Mouse (Mus musculus) MEL-GATA-1-ER (cell line): ENCODE measurements around the gene Mesp2.

Experiments
- DNase-seq: peaks from one replicate; pipeline ENCODE4 v3.0.0-alpha.2; 2012; ENCODE audit warnings: low read depth; ENCODE audit errors: extremely low read depth

The Mesp2 gene

DNA sequence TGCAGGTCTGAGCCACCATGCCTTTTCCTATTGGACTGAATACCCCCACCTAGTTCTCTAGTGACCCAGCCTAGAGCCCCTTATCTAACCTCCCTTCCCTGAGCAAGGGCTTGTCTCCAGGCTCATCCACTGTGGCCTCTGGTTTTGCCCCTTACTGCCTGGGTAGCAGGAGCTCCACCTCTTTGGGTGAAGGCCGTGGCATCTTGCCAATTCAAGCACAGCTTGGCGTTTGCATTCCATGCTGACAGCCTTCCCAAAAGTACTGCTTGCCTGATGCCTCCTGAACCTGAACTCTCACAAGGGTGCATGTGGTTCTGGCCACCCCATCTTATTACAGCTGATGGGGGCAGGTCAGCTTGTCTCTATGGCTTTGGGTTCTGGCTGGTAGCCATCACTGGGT is 6.6 kb upstream of the Mesp2 start:
- no peak for DNase-seq

DNA sequence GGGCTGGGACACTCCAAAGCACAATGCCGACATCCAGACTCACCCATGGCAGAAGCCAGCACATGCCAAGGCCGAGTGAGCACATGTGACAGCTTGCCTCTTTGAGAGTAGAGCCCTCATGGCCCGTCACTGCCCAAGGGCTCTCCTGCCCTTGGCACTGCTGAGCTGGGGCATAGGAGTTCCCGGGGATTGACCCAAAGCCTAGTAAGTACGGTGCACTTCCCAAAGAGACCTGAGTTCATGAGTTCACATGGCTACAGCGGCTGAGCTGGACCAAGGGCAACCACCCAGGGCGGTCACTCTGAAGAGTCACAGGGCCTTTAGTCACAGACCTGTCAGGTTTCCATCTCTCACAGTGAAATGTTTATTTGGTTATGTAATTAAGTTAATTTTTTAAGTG is 2.0 kb upstream of the Mesp2 start:
- no peak for DNase-seq

DNA sequence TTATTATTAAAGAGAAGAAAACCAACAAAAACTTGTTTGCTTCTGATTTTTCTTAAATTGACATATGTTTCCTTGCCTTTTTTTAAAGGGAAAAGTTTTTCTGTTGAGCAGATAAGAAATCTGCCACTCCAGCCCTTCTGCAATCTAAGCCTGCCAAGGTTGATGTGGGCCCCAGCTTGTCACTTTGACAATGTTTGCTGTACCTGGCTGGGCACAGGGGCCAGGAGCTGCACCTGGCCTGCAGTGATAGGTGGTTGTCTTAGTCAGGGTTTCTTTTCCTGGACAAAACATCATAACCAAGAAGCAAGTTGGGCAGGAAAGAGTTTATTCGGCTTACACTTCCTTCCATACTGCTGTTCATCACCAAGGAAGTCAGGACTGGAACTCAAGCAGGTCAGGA is 2.9 kb downstream of the Mesp2 start:
- no peak for DNase-seq

DNA sequence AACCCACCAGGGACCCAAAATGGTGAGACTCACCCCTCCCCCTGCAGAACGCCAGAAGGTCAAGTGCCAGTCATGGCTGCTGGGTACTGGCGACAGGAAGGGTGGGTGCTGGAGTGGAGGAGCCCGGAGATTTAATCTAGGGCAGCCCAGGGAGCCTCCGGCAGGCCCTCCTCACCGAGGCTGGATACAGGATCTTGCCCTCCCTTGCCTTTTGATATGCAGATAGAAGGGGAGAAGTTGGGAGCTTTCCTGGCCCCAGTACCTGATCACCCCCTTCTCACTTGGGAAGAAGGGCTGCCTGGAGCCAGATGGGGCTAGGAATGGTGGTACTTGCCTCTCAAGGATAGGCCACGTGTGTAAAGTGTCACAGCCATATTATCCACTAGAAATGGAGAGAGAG is 7.8 kb downstream of the Mesp2 start:
- no peak for DNase-seq

DNA sequence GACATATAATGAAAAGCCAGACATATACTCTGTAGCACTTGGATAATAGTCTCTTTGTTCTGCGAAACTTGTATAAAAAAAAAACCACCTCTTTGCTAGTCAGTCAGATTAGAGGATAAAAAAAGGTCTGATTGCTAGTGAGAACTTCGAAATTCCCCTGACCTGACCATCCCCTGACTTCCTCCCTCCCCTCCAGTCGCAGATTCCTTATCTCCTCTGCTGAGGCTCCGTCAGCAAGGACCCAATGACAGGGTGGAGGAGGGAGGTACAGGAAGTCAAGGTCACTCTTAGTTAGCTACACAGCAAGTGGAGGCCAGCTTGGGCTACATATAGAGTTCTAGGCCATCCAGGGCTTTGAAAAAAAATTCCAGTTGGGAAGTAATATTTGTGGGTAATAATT is 9.0 kb downstream of the Mesp2 start:
- DNase-seq, result peak; percentile 26

DNA sequence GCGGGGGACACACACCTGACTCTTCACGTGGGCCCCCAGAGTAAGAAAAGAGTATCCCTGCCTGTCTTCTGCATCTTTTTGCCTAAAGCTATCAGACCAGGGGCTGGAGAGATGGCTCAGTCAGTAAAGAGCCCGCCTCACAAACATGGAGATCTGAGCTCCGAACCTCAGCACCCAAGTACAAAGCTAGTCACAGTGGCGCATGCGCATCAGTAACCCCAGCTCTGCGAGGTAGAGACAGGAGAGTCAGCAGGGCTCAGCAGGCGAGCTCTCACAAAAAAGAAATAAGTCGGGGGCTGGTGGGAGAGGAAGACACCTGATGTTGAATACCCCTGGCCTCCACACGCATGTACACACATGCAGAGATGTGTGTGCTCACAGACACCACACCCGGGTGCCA is 9.5 kb downstream of the Mesp2 start:
- DNase-seq, result no peak

DNA sequence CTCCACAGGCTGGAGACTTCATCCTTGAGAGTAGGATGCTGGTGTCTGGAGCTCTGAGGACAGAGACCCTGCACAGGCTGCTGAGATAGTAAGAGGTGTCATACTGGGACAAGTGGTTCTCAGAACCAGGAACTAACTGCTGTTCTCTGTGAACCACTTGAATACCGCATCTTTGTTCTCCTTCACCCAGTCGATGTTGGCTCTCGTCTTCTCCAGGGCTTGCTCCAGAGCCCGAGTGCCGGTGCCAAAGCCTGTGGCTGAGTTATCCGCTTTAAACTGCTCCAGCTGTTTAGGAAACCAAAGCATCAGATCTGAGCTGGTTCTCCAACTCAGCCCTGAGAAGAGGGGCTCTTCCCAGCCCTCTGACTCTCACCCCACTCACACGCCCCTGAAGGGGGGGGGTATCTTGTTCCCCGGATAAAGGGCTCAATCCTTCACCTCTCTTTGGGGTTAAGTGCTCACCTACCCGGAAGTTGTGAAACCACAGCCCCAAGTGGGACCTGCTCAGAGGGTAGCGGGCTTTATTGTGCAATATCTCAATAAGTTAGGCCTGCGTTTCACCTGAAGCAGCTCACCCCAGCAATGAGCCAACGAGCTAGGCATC is 11.7 kb downstream of the Mesp2 start:
- no peak for DNase-seq

DNA sequence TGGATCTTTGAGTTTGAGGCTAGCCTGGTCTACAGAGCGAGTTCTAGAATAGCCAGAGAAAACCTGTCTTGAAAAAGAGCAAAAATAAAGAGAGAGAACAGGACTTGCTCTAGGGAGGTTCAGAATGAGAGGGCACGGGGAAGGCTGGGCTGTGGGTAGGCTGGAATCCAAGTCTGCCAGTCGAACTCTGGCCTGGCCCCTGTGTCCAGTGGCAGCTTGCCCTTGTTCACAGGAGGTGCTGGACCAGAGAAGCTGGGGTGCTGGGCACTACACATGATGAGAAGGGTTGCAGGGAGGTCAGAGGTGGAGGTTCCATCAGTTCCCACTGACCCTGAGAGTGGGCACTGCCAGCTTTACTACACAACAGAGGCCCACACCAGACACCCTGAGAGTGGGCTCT is 17.8 kb downstream of the Mesp2 start:
- DNase-seq, result no peak

DNA sequence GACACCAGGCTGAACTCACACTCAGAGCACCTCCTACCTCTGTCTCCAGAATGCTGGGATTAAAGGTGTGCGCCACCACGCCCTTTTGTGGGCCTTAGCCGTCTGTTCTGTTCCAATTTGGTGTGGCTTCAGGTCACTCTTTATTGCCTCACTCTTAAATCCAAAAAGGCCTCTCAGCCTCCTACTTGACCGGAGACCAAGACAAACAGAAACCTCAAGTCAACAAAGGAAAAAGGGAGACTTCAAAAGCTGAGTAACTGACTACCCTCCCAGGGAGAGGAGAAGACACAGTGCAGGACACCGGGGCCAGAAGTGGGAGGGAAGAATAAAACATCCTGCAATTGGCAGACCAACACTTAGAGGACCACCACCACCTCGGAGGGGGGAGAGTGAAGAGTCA is 20.6 kb downstream of the Mesp2 start:
- no peak for DNase-seq

DNA sequence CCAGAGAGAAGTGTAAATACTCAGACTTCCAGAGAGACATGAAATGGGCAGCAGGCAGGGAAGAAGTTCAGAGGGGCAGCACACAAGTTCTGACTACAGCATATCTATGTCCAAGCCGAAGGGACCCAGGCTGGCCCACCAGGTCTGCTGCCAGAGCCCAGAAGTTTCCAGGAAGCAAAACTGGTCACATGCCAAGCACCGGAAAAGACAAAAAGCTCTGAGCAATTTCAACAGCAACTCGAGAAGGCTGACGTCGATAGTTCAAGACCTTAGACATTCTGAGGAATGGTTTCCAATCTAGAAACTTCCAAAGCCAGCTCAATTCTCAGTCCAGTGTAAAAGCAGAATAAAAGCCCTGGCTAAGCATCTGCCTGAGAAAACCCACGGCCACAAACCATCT is 21.1 kb downstream of the Mesp2 start:
- DNase-seq, result no peak

DNA sequence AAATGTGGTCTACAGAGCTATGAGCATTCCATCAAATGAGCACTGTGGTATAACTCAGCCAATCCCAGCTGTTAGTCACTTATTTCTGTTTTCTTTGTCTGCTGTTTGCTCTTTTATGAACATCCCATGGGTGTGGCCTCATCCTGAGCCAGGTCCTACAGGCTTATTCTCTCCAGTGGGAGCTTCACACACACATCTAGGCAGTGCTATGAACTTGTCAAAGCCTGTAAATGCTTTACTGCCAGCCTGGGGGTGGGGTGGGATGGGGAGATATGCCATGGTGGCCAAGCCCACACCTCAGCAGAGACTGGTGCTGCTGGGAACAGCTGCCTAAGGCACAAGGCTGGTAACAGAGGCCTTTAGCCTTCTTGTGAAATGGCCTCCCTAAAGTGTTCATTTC is 22.5 kb downstream of the Mesp2 start:
- DNase-seq, result no peak

DNA sequence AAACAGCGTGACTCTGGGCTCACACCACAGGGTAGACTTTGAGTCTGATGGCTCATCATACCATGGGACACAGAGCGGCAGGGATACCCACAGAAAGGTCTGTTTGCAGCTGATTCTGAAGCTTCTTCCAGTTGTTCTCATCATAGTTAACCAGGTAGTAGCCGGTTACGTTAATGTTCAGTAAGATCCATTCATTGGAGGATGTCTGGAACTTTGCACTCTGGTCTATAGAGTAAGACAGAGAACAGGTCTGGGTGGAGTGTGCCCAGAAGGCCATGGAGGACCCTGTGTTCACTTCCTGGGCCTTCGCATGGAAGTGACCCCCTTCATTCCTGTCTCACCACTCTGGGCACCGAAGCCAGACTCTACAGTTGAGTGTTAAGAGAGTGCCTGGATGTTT is 24.7 kb downstream of the Mesp2 start:
- DNase-seq, result no peak

DNA sequence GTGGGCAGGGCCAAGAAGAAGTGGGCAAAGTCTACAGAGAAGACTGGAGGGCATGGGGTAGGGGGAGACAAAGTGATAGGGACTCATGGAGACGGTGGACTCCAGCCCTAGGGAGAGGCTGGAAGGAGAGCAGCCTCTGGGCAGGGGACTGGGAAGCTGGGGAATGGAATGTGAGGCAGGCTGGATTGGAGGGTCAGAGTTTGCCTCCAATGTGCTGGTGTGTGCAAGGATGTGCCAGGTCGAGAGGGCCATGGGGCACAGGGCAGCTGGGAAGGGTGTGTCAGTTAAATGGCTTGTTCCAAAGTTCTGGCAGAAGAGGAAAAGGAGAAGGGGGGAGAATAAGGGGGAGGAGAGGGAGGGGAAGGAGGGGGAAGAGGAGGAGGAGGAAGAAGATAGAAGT is 26.7 kb downstream of the Mesp2 start:
- no peak for DNase-seq

DNA sequence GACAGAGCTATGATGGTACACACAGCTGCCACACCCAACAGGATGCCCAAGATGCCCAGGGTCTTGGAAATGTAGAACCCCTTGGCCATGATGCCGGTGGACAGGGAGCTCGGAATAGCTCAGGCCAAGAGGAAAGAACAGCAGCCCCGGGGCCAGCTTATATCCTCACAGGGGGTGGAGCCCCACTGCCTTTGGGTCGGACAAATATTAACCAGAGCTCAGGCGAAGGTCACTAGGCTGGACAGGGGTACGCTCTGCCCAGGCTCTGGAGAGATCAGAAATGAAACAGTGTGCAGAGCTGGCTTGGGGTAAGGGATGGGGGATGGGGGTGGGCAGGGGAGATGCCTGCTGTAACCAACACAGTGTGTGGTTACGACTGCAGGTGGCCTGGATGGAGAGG is 31.6 kb downstream of the Mesp2 start:
- DNase-seq, result no peak

DNA sequence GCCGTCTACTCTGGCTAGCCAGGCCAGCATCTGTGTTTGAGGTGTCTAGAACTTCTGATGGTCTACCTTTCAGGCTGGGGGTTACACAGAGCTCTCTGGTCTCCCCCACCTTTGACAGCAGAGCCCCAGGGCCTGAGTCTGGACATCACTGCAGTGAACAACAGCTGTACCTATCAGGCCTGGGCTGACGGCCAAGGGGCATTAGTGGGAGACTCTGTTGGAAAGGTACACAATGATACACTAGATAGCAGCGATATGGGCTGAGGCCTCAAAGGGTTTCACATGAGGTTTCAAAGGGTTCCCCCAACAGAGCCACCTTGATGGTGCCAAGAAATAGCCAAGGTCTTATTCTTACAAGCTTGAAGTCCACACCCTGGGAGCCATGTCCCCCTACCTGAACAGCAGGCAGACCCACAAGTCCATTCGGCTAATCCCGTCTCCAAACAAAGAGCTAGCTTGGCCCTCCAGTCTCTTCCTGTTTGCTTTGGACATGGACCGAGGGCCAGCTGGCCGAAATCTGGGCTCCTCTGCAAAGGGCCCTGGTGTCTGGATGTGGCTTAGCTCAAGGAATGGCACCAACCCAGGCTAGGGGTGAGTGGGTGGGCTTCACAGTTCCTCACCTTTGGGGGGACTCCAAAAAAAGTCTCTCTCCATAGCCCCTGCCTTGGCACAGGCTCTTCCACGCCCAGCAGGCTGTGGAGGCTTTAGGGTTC is 33.7 kb downstream of the Mesp2 start:
- no peak for DNase-seq

DNA sequence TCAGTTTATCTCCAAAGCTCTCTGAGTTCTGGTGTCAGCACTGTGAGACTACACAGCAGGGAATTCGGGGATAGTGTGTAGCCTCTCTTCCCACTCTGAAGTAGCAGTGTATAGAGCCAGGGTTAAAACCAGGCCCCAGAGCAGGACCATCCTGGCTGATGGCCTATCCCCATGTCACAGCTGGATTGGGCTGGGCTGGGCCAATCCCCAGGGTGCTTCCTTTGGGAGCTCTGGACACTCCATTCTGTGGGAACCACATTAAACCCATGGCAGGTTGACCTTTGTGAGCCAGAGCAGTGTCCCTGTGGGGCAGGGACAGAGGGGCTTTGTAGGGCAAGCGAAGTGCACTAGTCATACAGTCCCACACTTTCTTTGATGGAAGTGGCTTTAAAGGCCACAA is 35.8 kb downstream of the Mesp2 start:
- DNase-seq, result no peak

DNA sequence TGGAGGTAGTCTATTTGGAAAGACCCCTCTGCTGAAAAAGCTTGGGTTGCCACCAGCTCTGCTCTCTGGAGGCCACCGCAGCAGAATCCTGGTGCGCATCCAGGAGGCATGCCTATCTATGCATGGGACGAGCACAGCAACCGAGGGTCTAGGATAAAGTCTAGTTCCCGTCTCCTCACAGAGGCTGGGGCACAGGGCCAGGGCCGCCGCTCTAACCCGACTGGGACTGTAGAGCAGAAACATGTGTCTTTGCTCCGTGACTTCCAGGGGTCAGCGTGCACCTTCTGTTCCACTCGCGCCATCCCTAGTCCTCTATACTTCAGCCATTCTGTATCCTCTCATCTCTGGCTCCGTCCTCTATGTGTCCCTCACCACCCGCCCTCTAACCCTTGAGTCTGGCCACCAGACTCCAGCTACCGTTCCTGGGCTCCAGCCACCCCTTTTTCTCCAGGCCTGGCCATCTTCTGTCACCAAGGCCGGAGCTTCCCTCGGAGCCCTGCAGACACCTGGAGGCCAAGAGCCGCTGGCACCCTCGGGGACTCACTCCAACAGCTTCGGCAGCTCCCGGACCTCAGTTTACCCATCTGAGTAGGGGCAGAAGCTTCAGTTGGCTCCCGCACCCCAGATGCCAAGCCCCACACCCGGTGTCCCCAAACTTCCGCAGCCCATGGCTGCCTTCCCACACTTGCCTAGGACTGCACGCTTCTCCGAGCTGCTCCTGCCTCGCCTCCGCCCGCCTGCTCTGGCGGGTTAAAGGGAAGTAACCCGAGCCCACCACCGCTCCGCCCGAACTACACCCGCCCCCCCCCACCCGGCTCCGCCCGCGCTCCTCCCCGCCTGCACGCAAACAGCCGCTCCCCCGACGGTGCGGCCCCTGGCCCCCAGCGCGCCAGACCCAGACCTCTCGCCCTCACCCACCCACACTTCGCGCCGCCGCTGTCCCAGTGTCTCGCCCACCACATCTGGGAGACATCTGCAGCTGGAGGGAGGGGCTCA is 37.2 kb downstream of the Mesp2 start:
- peak; percentile 47 for DNase-seq

DNA sequence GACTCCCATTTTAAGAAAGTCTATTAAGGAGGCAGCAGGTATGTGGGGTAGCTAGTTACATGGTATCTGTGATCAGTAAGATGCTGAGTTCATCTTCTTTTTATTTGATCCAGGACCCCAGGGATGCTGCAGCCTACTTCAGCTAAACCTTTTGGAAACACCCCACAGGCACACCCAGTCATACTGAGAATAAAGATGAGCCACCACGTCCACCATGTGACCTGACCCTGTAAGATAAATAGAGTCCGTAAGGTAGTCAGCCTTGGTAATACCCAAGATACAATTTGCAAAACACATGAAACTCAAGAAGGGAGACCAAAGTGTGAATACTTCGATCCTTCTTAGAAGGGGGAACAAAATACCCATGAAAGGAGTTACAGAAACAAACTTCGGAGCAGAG is 45.8 kb downstream of the Mesp2 start:
- no peak for DNase-seq

DNA sequence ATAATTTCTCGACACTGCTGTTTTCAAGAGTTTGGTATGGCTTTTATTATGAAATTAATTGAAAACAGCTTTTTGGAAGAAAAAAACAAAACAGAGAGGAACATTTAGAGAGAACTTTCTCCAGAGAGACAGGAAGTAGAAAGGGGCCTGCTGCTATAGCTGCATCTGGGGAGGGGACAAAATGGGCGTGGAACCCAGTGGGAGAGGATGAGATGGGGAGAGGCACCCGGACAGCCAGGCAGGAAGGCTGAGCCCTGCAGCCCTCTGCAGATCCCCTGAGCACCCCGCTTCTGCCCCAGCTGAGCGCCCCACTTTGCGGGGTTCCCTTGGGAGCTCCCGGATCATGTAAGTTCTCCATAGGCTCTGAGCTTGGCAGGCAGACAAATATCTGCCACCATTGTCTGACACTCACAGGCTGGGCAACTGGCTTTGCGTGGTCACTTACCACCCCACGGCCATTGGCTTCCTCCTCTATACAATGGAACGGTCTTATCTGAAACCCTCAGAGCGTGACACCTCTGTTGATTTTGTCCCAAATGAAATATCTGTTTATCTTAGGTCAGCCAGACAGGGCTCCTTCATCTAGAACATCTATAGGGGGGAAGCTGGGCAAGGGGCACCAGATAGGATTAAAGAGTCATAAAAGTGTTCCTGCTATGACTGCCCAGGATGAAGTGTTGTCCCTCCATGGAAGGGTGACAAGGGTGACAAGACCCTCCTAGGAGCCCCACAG is 47.8 kb downstream of the Mesp2 start:
- DNase-seq, result no peak

DNA sequence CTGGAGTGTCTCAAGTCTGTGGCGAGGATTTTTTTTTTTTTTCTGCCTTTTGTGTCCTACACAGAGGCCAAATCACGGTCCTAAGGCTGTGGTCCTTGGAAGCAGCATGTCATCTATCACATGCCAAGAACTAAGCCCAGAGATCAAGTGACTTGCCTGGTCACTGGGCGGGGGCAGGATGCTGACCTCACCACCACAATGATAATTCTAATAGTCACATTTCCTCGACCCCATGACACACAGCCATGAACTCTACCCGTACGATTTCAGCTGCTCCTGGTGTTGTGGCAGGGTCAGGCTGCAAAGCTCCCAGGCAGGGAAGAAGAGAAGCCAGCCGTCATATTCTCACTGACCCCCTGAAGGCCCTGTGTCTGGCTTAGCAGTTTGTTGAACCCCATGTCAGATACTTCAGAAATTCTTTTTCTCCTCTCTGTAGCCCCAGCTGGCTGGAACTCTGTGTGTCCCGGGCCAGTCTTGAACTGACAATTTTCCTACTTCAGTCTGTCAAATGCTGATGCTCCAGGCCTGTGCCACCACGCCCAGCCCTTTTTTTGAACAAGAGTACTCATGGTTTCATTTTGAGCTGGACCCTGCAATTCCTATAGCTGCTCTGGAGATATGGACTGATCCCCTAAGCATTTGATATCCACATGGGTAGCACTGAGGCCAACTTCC is 48.6 kb downstream of the Mesp2 start:
- no peak for DNase-seq

DNA sequence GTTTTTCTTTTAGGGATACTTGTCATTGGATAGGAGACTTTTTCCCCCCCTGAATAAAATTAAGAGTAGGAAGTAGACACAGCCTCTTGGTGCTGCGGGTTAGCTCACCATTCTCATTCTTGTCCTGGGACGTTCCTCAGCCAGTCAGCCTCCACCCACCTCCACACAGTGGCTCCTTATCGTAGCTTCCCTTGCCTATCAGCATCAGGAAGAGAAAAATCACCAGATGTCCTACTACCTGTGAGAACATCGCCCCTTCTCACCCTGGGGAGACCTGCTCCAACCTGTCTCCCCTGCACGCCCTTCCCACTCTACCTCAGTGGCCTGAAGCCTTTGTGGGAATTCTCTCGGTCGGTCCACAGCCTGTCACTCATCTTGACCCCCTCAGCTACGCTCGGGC is 50.3 kb downstream of the Mesp2 start, which contains the start of gene Anpep:
Anpep (minus strand) TSS at position 249 of the 400 bp plus-strand sequence.
- no peak for DNase-seq
